Mouse (Mus musculus) MEL (cell line): ENCODE results near the gene Grn. TPM values are rescaled to one million over a fixed set of nuclear protein-coding genes. Genes with fewer than 3 reads are reported as not detected.
A peak's percentile ranks its signal among the peaks of the same experiment; 100 is the strongest.
"Not testable (repeated sequence)": the region's sequence is repeated elsewhere in the genome, so short reads cannot be mapped to it uniquely, and the experiment has no call there.

Experiments used
- DNase-seq: peaks from one replicate; pipeline ENCODE4 v3.0.0; 2011; ENCODE audit warnings: low read depth, low spot score
- H3K27ac ChIP-seq: 2 replicates; pipeline ENCODE4 v1.5.1; 2012; ENCODE audit warnings: low read depth, mild to moderate bottlenecking, control low read depth, low read length, moderate library complexity; ENCODE audit not compliant: control insufficient read depth
- H3K27me3 ChIP-seq, 2 experiments: fragments of 150-350 bp in 1 of 2; sonication (generic) in 1 of 2; 2 replicates each; pipeline ENCODE4 v1.6.1; 2012; ENCODE audit warnings: low read length in 2 of 2, mild to moderate bottlenecking in 2 of 2, improper control_type of control experiment in 1 of 2, moderate library complexity in 1 of 2; ENCODE audit not compliant: insufficient read depth in 2 of 2, control insufficient read depth in 1 of 2
- H3K36me3 ChIP-seq, 2 experiments: 2 replicates each; pipeline ENCODE4 v1.6.1; 2012 to 2014; ENCODE audit warnings: low read length in 2 of 2, improper control_type of control experiment in 1 of 2, inconsistent platforms in 1 of 2, mild to moderate bottlenecking in 1 of 2; ENCODE audit not compliant: insufficient read depth in 2 of 2, control insufficient read depth in 1 of 2
- H3K4me1 ChIP-seq, 2 experiments: fragments of 150-350 bp in 1 of 2; sonication (generic) in 1 of 2; 2 replicates each; pipeline ENCODE4 v1.6.1; 2012; ENCODE audit warnings: low read length in 2 of 2, improper control_type of control experiment in 1 of 2, mild to moderate bottlenecking in 1 of 2; ENCODE audit not compliant: insufficient read depth in 2 of 2, control insufficient read depth in 1 of 2
- H3K4me3 ChIP-seq, 2 experiments: fragments of 150-350 bp in 1 of 2; sonication (generic) in 1 of 2; 2 replicates each; pipeline ENCODE4 v1.5.1; 2012; ENCODE audit warnings: low read depth in 2 of 2, low read length in 2 of 2, mild to moderate bottlenecking in 2 of 2, moderate library complexity in 2 of 2, control low read depth in 1 of 2, improper control_type of control experiment in 1 of 2; ENCODE audit not compliant: control insufficient read depth in 1 of 2, insufficient read depth in 1 of 2
- H3K79me2 ChIP-seq: 2 replicates; pipeline ENCODE4 v1.6.1; 2012; ENCODE audit warnings: mild to moderate bottlenecking, low read length, moderate library complexity; ENCODE audit not compliant: control insufficient read depth, poor library complexity, insufficient read depth
- H3K9ac ChIP-seq: 2 replicates; pipeline ENCODE4 v1.6.1; 2012; ENCODE audit warnings: low read depth, mild to moderate bottlenecking, control low read depth, low read length, moderate library complexity; ENCODE audit not compliant: control insufficient read depth, poor library complexity, severe bottlenecking
- H3K9me3 ChIP-seq: fragments of 150-350 bp; sonication (generic); replicated peaks from 2 replicates; pipeline ENCODE4 v1.6.1; 2012; ENCODE audit warnings: mild to moderate bottlenecking, low read length, improper control_type of control experiment, moderate library complexity; ENCODE audit not compliant: insufficient read depth
- CHD2 ChIP-seq: IDR thresholded peaks from 2 replicates; pipeline ENCODE4 v1.6.1; 2011; ENCODE audit warnings: low read length, improper control_type of control experiment
- CTCF ChIP-seq, 3 experiments: IDR thresholded peaks in 2 of 3; conservative IDR thresholded peaks in 1 of 3; 2 replicates each; pipeline ENCODE4 v1.5.1; 2011 to 2012; ENCODE audit warnings: low read length in 3 of 3, low read depth in 2 of 3, mild to moderate bottlenecking in 2 of 3, improper control_type of control experiment in 1 of 3, inconsistent platforms in 1 of 3, mixed read lengths in 1 of 3, moderate library complexity in 1 of 3; ENCODE audit not compliant: control insufficient read depth in 1 of 3, insufficient read depth in 1 of 3, poor library complexity in 1 of 3, severe bottlenecking in 1 of 3
- ETS1 ChIP-seq: IDR thresholded peaks from 2 replicates; pipeline ENCODE4 v1.6.1; 2012; ENCODE audit warnings: low read depth, mild to moderate bottlenecking, inconsistent platforms, low read length, improper control_type of control experiment, moderate library complexity
- HCFC1 ChIP-seq: IDR thresholded peaks from 2 replicates; pipeline ENCODE4 v1.6.1; 2012; ENCODE audit warnings: low read depth, mild to moderate bottlenecking, inconsistent platforms, low read length, improper control_type of control experiment, moderate library complexity
- MAFK ChIP-seq: IDR thresholded peaks from 2 replicates; pipeline ENCODE4 v1.6.1; 2011; ENCODE audit warnings: low read depth, mild to moderate bottlenecking, low read length, improper control_type of control experiment, borderline replicate concordance
- MAX ChIP-seq: IDR thresholded peaks from 2 replicates; pipeline ENCODE4 v1.6.1; 2011; ENCODE audit warnings: low read length, improper control_type of control experiment
- MXI1 ChIP-seq: IDR thresholded peaks from 2 replicates; pipeline ENCODE4 v1.6.1; 2011; ENCODE audit warnings: mild to moderate bottlenecking, low read depth, low read length, improper control_type of control experiment
- MYC ChIP-seq: IDR thresholded peaks from 2 replicates; pipeline ENCODE4 v1.6.1; 2011; ENCODE audit warnings: low read depth, mild to moderate bottlenecking, low read length, improper control_type of control experiment, moderate library complexity
- POLR2AphosphoS2 ChIP-seq: IDR thresholded peaks from 2 replicates; pipeline ENCODE4 v1.6.1; 2011; ENCODE audit warnings: low read length, improper control_type of control experiment
- RCOR1 ChIP-seq: IDR thresholded peaks from 2 replicates; pipeline ENCODE4 v1.6.1; 2012; ENCODE audit warnings: low read depth, mild to moderate bottlenecking, inconsistent platforms, low read length, improper control_type of control experiment
- SIN3A ChIP-seq: IDR thresholded peaks from 2 replicates; pipeline ENCODE4 v1.6.1; 2012; ENCODE audit warnings: low read length, improper control_type of control experiment, inconsistent platforms
- TAL1 ChIP-seq: IDR thresholded peaks from 2 replicates; pipeline ENCODE4 v1.6.1; 2012; ENCODE audit warnings: mild to moderate bottlenecking, inconsistent platforms, low read length, moderate library complexity, mixed read lengths
- TBP ChIP-seq: IDR thresholded peaks from 2 replicates; pipeline ENCODE4 v1.8.0; 2011; ENCODE audit warnings: low read depth, low read length, improper control_type of control experiment
- UBTF ChIP-seq: IDR thresholded peaks from 2 replicates; pipeline ENCODE4 v1.6.1; 2012; ENCODE audit warnings: low read depth, mild to moderate bottlenecking, inconsistent platforms, low read length, improper control_type of control experiment, moderate library complexity, borderline replicate concordance; ENCODE audit not compliant: insufficient read depth
- USF1 ChIP-seq: IDR thresholded peaks from 2 replicates; pipeline ENCODE4 v1.6.1; 2014; ENCODE audit warnings: low read depth, mild to moderate bottlenecking, inconsistent platforms, low read length, improper control_type of control experiment, moderate library complexity
- ZMIZ1 ChIP-seq: IDR thresholded peaks from 2 replicates; pipeline ENCODE4 v1.6.1; 2012; ENCODE audit warnings: low read depth, mild to moderate bottlenecking, inconsistent platforms, low read length, improper control_type of control experiment, moderate library complexity
- ZNF384 ChIP-seq: IDR thresholded peaks from 2 replicates; pipeline ENCODE4 v1.6.1; 2012; ENCODE audit warnings: low read depth, mild to moderate bottlenecking, inconsistent platforms, low read length, improper control_type of control experiment
- polyA plus RNA-seq, 2 experiments: library from polyadenylated mRNA; stranded (reverse) in 1 of 2; unstranded in 1 of 2; fragments of >175 nt in 1 of 2; fragments of >200 nt in 1 of 2; gene quantifications; 2 replicates each; pipeline versions ENCODE4 v1.2.1 to v1.2.4; 2012; ENCODE audit warnings: low replicate concordance in 2 of 2, low read depth in 1 of 2; ENCODE audit not compliant: insufficient read length in 2 of 2, insufficient read depth in 1 of 2, missing spikeins in 1 of 2
- total RNA-seq: library from RNA; depleted of rRNA; stranded (reverse); fragments of 300-350 nt; gene quantifications from 2 replicates; pipeline ENCODE4 v1.2.3, GENCODE M21; 2012

Gene Grn
- total and polyA plus RNA-seq, 3 experiments, result 14.7 to 42.1 TPM; not detected in 1

- peaks cover 14 to 32% of the 10 kb centered on the region in 2 experiments for H3K27me3 ChIP-seq
These were observed 44.0 kb upstream of the Grn start for GRCm38 (mm10) chr11:102386121-102386520.

GRCm38 (mm10) chr11:102389436-102389835 lies 40.7 kb upstream of the Grn start:
- H3K79me2 ChIP-seq, result not testable (repeated sequence)
- 0 out of 2 replicates have a peak, but pooled peaks have one; percentile 52 for TF ChIP-seq TBP
- TF ChIP-seq ZNF384, result 0 out of 2 replicates have a peak, but pooled peaks have one; percentile 7
- TF ChIP-seq, all 39 proteins: peak for 2; not testable (repeated sequence) for 37
- H3K27me3 ChIP-seq, result peaks cover 16 to 37% of the 10 kb centered on the region in 2 experiments
- not testable (repeated sequence) for DNase-seq, H3K9ac ChIP-seq, H3K36me3 ChIP-seq, H3K9me3 ChIP-seq, H3K27ac ChIP-seq, H3K4me3 ChIP-seq, H3K4me1 ChIP-seq

More at GRCm38 (mm10) chr11:102386121-102386520, 44.0 kb upstream of the Grn start:
- H3K9ac ChIP-seq, result no peak overlapping the region
- H3K4me3 ChIP-seq, result no peak overlapping the region
- DNase-seq, result no peak
- TF ChIP-seq UBTF, result no peak
- no peak for TF ChIP-seq USF1
- no peak for TF ChIP-seq POLR2AphosphoS2
- TF ChIP-seq TBP, result no peak
- no peak for TF ChIP-seq ZMIZ1
- no peak for TF ChIP-seq MAX
- TF ChIP-seq, all 39 proteins: peak for 0
- Histone ChIP-seq H3K27ac (no peak overlapping the region), H3K4me1 (no peaks in the 10 kb centered on the region), H3K36me3 (no peaks in the 10 kb centered on the region), H3K79me2 (no peaks in the 10 kb centered on the region), H3K9me3 (no peaks in the 10 kb centered on the region)

DNA sequence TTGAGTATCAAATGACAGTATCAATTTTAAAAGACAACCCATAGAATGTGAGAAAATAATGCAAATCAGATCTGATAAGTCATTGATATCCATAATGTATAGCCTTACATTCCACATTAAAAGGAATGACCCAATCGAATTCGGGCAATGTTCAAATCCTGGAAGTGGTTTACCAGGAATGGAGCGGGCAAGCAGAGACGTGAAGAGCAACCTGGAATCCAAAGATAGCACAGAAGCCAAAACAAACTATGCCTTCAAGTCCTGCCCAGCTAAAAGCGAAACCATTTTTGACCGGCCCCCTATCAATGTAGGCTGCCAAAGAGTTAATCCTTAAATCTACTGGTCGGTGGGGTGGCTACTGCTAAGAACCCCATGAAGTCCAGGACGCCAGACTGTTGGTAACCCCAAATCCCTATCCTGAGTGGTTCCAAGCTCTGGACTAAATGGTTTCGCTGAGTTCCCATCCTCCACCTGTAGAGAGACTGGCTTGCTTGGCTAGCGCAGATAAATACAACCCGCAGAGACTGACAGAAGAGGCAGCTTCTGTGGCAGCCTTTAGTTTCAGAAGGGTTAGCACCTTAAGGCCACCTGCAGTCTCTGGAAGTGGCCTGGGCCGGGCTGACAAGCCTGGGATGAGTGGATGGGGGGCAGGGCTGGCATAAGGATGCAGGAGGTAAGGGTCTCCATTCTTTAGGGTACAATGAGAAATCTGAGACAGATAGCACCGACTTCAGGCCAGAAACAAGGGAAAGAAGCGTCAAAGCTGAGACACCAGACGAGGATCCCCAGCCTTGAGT lies 37.5 kb upstream of the Grn start:
- Histone ChIP-seq H3K4me3 (no peak overlapping the region), H3K79me2 (no peaks in the 10 kb centered on the region), H3K9me3 (no peaks in the 10 kb centered on the region), H3K4me1 (no peaks in the 10 kb centered on the region), H3K27me3 (peaks cover 9 to 27% of the 10 kb centered on the region in 2 experiments), H3K9ac (no peak overlapping the region), H3K36me3 (no peaks in the 10 kb centered on the region), H3K27ac (no peak overlapping the region)
- TF ChIP-seq HCFC1 (no peak), MAFK (no peak), MYC (no peak), SIN3A (no peak), MXI1 (no peak), RCOR1 (no peak), TAL1 (no peak), CHD2 (no peak), CTCF (IDR thresholded peaks at IDR 0.05 in 2 of 3, conservative IDR thresholded peaks at IDR 0.05 in 1 of 3; ENCODE audit: control insufficient read depth in 1 of 3, insufficient read depth in 1 of 3, low read depth in 2 of 3, low read length in 3 of 3, poor library complexity in 1 of 3, severe bottlenecking in 1 of 3) (no peak), ETS1 (no peak)
- no peak for DNase-seq
